8 mouse cellular contexts compared by ENCODE assay signal in genomic region chr8:77492356-77493058, GRCm38 (mm10). TPM values are rescaled to one million over a fixed set of nuclear protein-coding genes. Genes with fewer than 3 reads are reported as not detected.
A peak's percentile ranks its signal among the peaks of the same experiment; 100 is the strongest.
DNase-seq lines count a peak whose midpoint lies in the region; ATAC-seq and TF ChIP-seq lines count a peak whose summit lies in the region.

No protein-coding gene starts in this region.

- no peak for ATAC-seq in intestine, embryonic 14.5 days (replicated peaks; ENCODE audit: low FRiP score, low TSS enrichment, low read depth)
- ATAC-seq in intestine, postnatal 0 days: no peak
- ATAC-seq in intestine, embryonic 15.5 days: 0 out of 2 replicates have a peak, but pooled peaks have one; percentile 24
- ATAC-seq in lung, postnatal 0 days: peak; percentile 25
- ATAC-seq in forebrain, embryonic 13.5 days: no peak

- WGBS in intestine, embryonic 14.5 days: 58% methylated on average over 5 of the region's 5 CpGs
- WGBS in intestine, postnatal 0 days: 33% methylated on average over 5 of the region's 5 CpGs
- WGBS in intestine, embryonic 15.5 days: 47% methylated on average over 5 of the region's 5 CpGs
- WGBS in lung, postnatal 0 days: 38% methylated on average over 5 of the region's 5 CpGs
- WGBS in forebrain, embryonic 13.5 days: 81% methylated on average over 5 of the region's 5 CpGs

- H3K9me3 ChIP-seq in intestine, embryonic 14.5 days (ENCODE audit: control insufficient read depth, low read length): no peaks in the 10 kb centered on the region
- no peaks in the 10 kb centered on the region for H3K9me3 ChIP-seq in intestine, postnatal 0 days (ENCODE audit: control insufficient read depth)
- no peaks in the 10 kb centered on the region for H3K9me3 ChIP-seq in intestine, embryonic 15.5 days
- no peaks in the 10 kb centered on the region for H3K9me3 ChIP-seq in lung, postnatal 0 days (ENCODE audit: low read length)
- no peaks in the 10 kb centered on the region for H3K9me3 ChIP-seq in forebrain, embryonic 13.5 days (replicated peaks)

- peak overlapping the region; percentile 62; the same call in 1 of the 2 replicates for H3K27ac ChIP-seq in intestine, embryonic 14.5 days (ENCODE audit: low read depth)
- H3K27ac ChIP-seq in intestine, postnatal 0 days (ENCODE audit: low read depth, low read length): no peak overlapping the region
- peak overlapping the region; percentile 84 for H3K27ac ChIP-seq in embryonic fibroblast, embryonic 13.5 days (ENCODE audit: insufficient read depth, low read length)
- peak overlapping the region; percentile 38 for H3K27ac ChIP-seq in intestine, embryonic 15.5 days
- H3K27ac ChIP-seq in lung, postnatal 0 days (ENCODE audit: low read length): peak overlapping the region; percentile 63
- H3K27ac ChIP-seq in forebrain, embryonic 13.5 days: no peak overlapping the region

- H3K4me1 ChIP-seq in intestine, embryonic 14.5 days (replicated peaks; ENCODE audit: control insufficient read depth, insufficient read depth, low read length): peaks cover 45% of the 10 kb centered on the region
- H3K4me1 ChIP-seq in intestine, postnatal 0 days (replicated peaks; ENCODE audit: control insufficient read depth, insufficient read depth, low read length): 0 out of 2 replicates have a peak, but pooled peaks cover 4% of the 10 kb centered on the region
- peaks cover 44% of the 10 kb centered on the region for H3K4me1 ChIP-seq in embryonic fibroblast, embryonic 13.5 days (ENCODE audit: control insufficient read depth, insufficient read depth, low read length)
- peaks cover 44% of the 10 kb centered on the region for H3K4me1 ChIP-seq in intestine, embryonic 15.5 days (replicated peaks)
- peaks cover 16% of the 10 kb centered on the region; the same call in 1 of the 2 replicates for H3K4me1 ChIP-seq in lung, postnatal 0 days (ENCODE audit: insufficient read depth, low read depth, low read length)
- H3K4me1 ChIP-seq in forebrain, embryonic 13.5 days: no peaks in the 10 kb centered on the region

- DNase-seq in intestine, embryonic 14.5 days (ENCODE audit: low spot score): no peak
- DNase-seq in lung, postnatal 0 days (ENCODE audit: low spot score): peak; percentile 85
- no peak for DNase-seq in thymus, postnatal 10 days (ENCODE audit: low spot score in 2 of 2)
- DNase-seq in ovary, postnatal 10 days (ENCODE audit: low spot score): no peak

- H3K4me2 ChIP-seq in intestine, embryonic 14.5 days (ENCODE audit: low read length): no peak overlapping the region
- H3K4me2 ChIP-seq in intestine, postnatal 0 days (replicated peaks; ENCODE audit: low read depth): no peak overlapping the region
- no peak overlapping the region for H3K4me2 ChIP-seq in intestine, embryonic 15.5 days (replicated peaks)
- no peak overlapping the region for H3K4me2 ChIP-seq in lung, postnatal 0 days (replicated peaks; ENCODE audit: low read depth, low read length)
- H3K4me2 ChIP-seq in forebrain, embryonic 13.5 days: no peak overlapping the region

- no peak overlapping the region for H3K9ac ChIP-seq in intestine, embryonic 14.5 days (ENCODE audit: low read length)
- no peak overlapping the region for H3K9ac ChIP-seq in intestine, postnatal 0 days (ENCODE audit: low read depth, low read length)
- no peak overlapping the region for H3K9ac ChIP-seq in intestine, embryonic 15.5 days
- no peak overlapping the region for H3K9ac ChIP-seq in lung, postnatal 0 days (replicated peaks; ENCODE audit: low read depth)
- H3K9ac ChIP-seq in forebrain, embryonic 13.5 days: no peak overlapping the region

- no peak overlapping the region for H3K4me3 ChIP-seq in intestine, embryonic 14.5 days (ENCODE audit: low read depth, low read length)
- H3K4me3 ChIP-seq in intestine, postnatal 0 days (ENCODE audit: low read depth, low read length): no peak overlapping the region
- no peak overlapping the region for H3K4me3 ChIP-seq in embryonic fibroblast, embryonic 13.5 days (ENCODE audit: insufficient read depth, low read length)
- H3K4me3 ChIP-seq in intestine, embryonic 15.5 days (replicated peaks): no peak overlapping the region
- no peak overlapping the region for H3K4me3 ChIP-seq in lung, postnatal 0 days (ENCODE audit: low read depth, low read length)
- H3K4me3 ChIP-seq in forebrain, embryonic 13.5 days: no peak overlapping the region

- 0 out of 2 replicates have a peak, but pooled peaks have one; percentile 30 for TF ChIP-seq EP300 in lung, postnatal 0 days (IDR thresholded peaks at IDR 0.05)

- TF ChIP-seq POLR2A in embryonic fibroblast, embryonic 13.5 days (IDR thresholded peaks at IDR 0.05; ENCODE audit: low read depth, low read length): no peak

- H3K27me3 ChIP-seq in intestine, embryonic 14.5 days (replicated peaks; ENCODE audit: control insufficient read depth, insufficient read depth, low read length): no peaks in the 10 kb centered on the region
- H3K27me3 ChIP-seq in intestine, postnatal 0 days (replicated peaks; ENCODE audit: control insufficient read depth, insufficient read depth, low read length): no peaks in the 10 kb centered on the region
- no peaks in the 10 kb centered on the region for H3K27me3 ChIP-seq in intestine, embryonic 15.5 days (replicated peaks)
- no peaks in the 10 kb centered on the region for H3K27me3 ChIP-seq in lung, postnatal 0 days (replicated peaks; ENCODE audit: insufficient read depth, low read length)
- no peaks in the 10 kb centered on the region for H3K27me3 ChIP-seq in forebrain, embryonic 13.5 days

- TF ChIP-seq CTCF in intestine, postnatal 0 days (IDR thresholded peaks at IDR 0.05; ENCODE audit: low read depth): no peak
- TF ChIP-seq CTCF in embryonic fibroblast, embryonic 13.5 days (IDR thresholded peaks at IDR 0.05; ENCODE audit: borderline replicate concordance, insufficient read depth, low read length): no peak
- TF ChIP-seq CTCF in lung, postnatal 0 days (IDR thresholded peaks at IDR 0.05): no peak

- H3K36me3 ChIP-seq in intestine, embryonic 14.5 days (ENCODE audit: control insufficient read depth, insufficient read depth, low read length): no peaks in the 10 kb centered on the region
- no peaks in the 10 kb centered on the region for H3K36me3 ChIP-seq in intestine, postnatal 0 days (ENCODE audit: control insufficient read depth, insufficient read depth)
- H3K36me3 ChIP-seq in intestine, embryonic 15.5 days: no peaks in the 10 kb centered on the region
- no peaks in the 10 kb centered on the region for H3K36me3 ChIP-seq in lung, postnatal 0 days (ENCODE audit: insufficient read depth, low read length)
- no peaks in the 10 kb centered on the region for H3K36me3 ChIP-seq in forebrain, embryonic 13.5 days (ENCODE audit: poor library complexity, severe bottlenecking)

RNA-seq across cellular contexts. Expression of gene Arhgap10, which starts 25.2 kb away (rescaled TPM):
- polyA plus RNA-seq in intestine, embryonic 14.5 days (2014; fragmentation: Nextera tagmentation; extraction: Ambion mirVana): 33.6 and 37.0 TPM in 2 replicates
- polyA plus RNA-seq in intestine, postnatal 0 days (2015; fragmentation: Nextera tagmentation; extraction: Ambion mirVana): 19.7 and 22.5 TPM in 2 replicates
- 32.1 and 41.4 TPM in 2 replicates for polyA plus RNA-seq in embryonic fibroblast, embryonic 13.5 days (2011; ENCODE audit: insufficient read length, low read depth, missing spikeins)
- 25.8 and 30.9 TPM in 2 replicates for polyA plus RNA-seq in intestine, embryonic 15.5 days (2015; fragmentation: Nextera tagmentation; extraction: Ambion mirVana)
- polyA plus RNA-seq in lung, postnatal 0 days (2015; fragmentation: Nextera tagmentation; extraction: Ambion mirVana): 14.9 and 15.9 TPM in 2 replicates
- 4.2 and 5.2 TPM in 2 replicates for polyA plus RNA-seq in forebrain, embryonic 13.5 days (2015; fragmentation: Nextera tagmentation; extraction: Ambion mirVana)

RNA-seq across cellular contexts. Expression of gene Prmt9, which starts 56.7 kb away (rescaled TPM):
- polyA plus RNA-seq in intestine, embryonic 14.5 days (2014; fragmentation: Nextera tagmentation; extraction: Ambion mirVana): 19.6 and 19.7 TPM in 2 replicates
- polyA plus RNA-seq in intestine, postnatal 0 days (2015; fragmentation: Nextera tagmentation; extraction: Ambion mirVana): 9.3 and 10.0 TPM in 2 replicates
- 14.4 and 14.6 TPM in 2 replicates for polyA plus RNA-seq in embryonic fibroblast, embryonic 13.5 days (2011; ENCODE audit: insufficient read length, low read depth, missing spikeins)
- 16.6 and 16.9 TPM in 2 replicates for polyA plus RNA-seq in intestine, embryonic 15.5 days (2015; fragmentation: Nextera tagmentation; extraction: Ambion mirVana)
- 10.8 and 11.6 TPM in 2 replicates for polyA plus RNA-seq in lung, postnatal 0 days (2015; fragmentation: Nextera tagmentation; extraction: Ambion mirVana)
- polyA plus RNA-seq in forebrain, embryonic 13.5 days (2015; fragmentation: Nextera tagmentation; extraction: Ambion mirVana): 21.5 and 22.0 TPM in 2 replicates

Comparison
In these comparisons a context has a peak if more than half of its experiments do, and no peak if none do; other contexts are left out.
1. ATAC-seq: peak in intestine, embryonic 15.5 days (single experiment) and lung, postnatal 0 days (single experiment); none in intestine, embryonic 14.5 days (single experiment), intestine, postnatal 0 days (single experiment) and forebrain, embryonic 13.5 days (single experiment).
2. H3K27ac ChIP-seq: peak in intestine, embryonic 14.5 days (single experiment), embryonic fibroblast, embryonic 13.5 days (single experiment), intestine, embryonic 15.5 days (single experiment) and lung, postnatal 0 days (single experiment); none in intestine, postnatal 0 days (single experiment) and forebrain, embryonic 13.5 days (single experiment).